Mouse (Mus musculus): Measurements from ENCODE around the gene Bbip1.
"Not testable (repeated sequence)": the region's sequence is repeated elsewhere in the genome, so short reads cannot be mapped to it uniquely, and the experiment has no call there.

The Bbip1 gene

DNA sequence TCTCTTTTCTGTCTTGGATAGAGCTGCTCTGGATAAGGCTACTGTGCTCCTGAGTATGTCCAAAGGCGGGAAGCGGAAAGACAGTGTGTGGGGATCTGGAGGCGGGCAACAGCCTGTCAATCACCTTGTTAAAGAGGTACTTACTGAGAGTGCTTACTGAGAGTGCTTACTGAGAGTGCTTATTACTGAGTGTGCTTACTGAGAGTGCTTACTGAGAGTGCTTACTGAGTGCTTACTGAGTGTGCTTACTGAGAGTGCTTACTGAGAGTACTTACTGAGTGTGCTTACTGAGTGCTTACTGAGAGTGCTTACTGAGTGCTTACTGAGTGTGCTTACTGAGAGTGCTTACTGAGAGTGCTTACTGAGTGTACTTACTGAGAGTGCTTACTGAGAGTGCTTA lies 22.4 kb downstream of the Bbip1 start:
- not testable (repeated sequence) for DNase-seq

DNA sequence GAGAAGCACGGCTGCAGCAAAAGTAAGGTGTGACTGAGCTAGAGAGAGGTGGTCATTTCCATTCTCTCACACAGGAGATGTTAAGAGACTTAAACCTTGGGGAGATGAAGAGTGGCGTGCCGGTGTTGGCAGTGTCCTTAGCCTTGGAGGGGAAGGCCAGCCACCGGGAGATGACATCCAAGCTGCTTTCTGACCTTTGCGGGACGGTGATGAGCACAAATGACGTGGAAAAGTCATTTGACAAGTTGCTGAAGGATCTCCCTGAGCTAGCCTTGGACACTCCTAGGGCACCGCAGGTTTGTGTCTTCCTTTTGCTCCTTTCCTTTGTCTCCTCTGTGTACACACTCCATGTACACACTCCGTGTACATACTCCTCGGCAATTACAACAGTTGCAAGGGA lies 24.9 kb downstream of the Bbip1 start:
- DNase-seq = no peak

DNA sequence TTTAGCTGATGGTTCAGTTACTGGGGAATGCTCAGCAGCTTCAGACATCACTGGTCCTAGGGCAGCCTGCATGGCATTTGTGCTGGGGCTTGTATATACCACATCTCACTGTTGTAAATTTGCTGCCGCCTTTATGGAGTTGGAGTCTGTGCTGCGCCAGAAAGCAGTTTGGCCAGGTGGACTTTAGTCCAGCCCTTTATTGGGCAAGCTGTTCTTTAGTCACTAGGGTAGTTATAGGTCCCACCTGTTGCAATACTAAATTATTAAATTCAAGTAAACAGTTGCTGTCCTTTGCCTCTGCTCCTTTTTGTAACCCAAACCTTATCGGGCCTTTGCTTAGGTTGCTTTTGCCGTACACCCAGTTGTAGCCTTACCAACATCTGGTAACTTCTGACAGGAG lies 29.5 kb downstream of the Bbip1 start:
- no peak for DNase-seq

DNA sequence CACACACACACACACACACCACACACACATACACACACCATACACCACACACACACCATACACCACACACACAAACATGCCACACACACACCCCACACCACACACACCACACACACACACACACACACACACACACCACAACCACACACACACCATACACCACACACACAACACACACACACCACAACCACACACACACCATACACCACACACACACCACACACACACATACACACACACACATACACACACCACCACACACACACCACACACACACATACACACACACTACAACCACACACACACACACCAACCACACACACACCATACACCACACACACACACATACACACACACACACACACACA lies 37.7 kb downstream of the Bbip1 start:
- DNase-seq = not testable (repeated sequence)

DNA sequence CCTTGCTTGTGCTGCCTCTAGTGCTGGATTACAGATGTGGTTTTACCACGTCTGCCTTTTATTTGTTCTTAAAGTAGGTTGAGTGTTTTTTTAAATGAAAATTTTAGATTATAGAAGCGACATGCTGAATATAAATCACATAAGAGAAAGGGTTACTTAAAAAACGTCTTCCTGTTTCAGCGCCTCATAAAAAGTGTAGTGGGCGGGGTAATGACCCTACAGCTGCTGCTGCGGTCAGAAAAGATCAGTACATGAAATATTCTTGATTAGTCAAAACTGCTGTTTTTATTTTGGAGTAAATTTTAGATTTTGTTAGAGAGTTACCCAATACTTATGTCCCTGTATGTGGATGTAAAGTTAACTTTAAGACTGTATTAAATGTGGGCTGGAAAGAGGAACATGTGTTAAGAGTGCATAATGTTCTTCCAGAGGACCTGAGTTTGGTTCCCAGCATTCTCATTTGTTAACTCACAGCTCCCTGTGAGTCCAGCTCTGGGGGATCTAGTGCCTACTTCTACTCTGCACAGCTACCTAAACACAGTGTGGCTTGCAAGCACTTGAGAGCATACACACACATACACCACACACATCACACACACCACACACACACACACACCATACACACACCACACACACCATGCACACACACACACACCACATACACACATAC lies 38.3 kb downstream of the Bbip1 start:
- no peak for DNase-seq

DNA sequence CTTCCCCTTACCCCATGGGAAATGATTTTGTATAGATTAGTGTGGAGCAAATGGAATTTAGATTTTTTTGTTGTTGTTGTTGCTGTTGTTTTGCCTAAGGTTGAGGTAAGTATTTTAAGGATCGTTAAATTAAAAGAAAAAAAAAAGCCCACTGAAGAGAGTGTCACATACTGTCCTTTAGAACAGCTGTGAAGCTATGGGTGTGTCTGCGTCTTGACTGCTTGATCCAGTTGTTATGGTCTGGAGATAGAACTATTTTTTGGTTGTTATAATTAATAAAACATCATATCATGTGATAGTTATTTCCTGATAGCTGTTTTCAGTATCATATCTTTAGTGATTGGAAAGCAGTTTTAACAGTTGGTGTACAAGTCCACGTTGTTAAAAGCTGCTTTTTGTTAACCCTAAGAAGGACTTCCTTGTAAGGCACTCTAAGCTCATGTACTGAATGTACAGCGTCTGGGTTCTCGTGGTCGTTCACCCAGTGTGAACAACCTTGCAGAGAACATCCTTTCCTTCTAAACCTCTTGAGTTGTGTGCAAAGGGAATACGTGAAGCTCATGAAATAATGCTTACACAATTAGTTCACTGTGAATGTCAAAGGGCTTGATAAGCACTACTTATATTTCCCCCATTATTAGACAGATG lies 39.5 kb downstream of the Bbip1 start:
- no peak for DNase-seq

DNA sequence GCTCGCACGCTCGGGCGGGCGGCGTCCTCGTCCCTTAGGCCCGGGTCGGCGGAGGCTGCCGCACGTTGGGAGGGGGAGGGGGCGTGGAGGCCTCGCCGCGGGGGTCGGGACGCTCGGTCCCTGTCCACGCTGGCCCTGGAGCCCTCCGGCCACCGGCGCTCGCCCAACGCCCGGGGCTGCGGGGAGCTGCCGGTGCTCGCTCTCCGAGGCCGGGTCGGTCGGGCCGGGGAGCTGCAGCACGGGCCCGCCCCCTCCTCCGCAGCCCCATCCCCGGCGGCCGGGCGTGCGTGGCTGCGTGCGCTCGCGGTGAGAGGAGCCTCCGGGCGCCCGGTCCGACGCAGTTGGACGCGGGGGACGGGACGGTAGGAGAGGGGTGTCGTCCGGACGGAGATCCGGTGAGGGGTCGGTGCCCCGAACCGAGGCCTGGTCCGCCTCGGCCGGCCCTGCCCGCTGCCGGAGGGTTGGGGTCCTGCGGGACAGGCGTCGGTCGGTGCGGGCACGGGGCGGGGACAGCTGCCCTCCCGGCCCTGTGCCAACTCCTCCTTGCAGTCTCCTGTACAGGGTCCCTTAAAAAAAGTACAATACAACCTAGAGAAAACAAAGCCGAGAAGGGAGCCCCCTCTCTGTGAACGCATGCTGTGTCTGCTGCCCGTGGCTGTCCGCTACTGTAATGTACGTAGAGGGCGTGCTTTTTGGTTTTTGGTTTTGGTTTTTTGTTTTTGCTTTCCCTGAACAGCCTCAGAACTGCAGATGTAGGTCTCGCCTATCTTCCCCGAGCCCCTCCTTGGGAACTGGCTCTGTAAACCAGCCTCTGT lies 40.7 kb downstream of the Bbip1 start:
- DNase-seq = peak; percentile 47 to 48

DNA sequence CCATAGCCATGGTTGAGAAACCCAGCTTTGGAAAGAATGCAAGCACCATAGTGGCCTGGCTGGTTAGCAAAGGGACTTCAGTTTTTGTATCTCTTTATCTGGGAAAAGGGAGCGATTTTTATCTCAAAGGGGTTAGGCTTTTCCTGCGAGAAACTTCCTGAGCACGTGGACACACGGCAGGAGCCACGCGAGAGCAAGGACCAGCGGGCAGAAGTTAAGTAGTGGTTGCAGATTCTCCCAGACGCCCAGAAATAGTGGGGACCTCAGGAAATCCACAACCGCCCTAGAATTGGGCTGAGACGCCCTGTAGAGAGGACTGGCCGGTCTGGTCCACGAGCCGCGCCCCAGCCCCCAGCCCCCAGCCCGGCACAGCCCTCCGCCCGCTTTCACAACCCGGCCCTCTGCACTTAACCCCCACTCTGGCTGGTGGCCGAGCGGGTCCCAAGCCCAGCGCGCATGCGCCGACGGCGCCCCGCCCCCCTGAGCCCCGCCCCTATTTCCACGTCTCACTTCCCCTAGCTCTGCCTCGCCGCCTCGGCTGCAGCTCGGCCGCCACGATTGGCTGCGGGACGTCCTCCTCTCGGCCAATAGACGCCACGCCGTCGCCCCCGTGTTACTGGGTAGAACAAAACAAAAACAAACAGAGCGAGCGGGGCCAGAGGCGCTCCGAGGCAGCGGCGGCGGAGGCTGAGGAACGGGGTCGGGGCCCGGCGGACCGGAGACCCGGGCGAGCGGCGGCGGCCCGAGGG lies 41.5 kb downstream of the Bbip1 start:
- DNase-seq = peak; percentile 96

DNA sequence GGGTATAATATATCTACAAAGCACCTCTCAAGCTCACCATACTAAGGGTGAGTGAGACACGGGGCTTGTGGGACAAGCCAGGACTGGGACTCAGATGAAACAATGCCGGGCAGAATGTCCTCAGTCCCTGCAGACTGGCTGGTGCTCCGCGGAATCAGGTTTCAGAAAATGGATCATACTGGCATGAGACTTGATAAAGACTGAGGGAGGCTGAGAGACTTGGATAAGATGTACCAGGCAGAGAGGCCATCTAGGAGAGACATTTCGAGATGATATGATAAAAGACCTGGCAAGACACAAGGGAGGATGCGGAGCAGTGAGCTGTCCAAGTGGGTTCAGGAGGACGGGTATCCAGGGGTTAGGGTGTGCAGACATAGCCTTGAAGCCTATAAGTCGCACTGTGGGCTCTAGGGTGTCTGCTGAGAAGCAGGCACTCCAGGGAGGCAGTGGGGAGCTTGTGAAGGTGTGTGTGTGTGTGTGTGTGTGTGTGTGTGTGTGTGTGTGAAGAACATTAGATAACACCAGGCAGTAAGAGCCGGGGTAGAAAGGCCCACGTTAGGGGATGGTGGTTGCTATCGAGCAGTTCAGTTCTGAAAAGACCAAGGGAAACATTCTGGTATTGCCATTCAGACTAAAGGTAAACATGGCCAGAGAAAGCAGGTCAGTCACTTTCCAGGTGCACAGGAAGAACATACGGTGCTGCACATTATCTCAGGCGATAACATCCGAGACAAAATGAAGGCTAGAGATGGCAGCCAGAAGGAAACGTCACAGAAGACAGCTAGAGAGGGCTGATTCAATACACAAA lies 42.3 kb downstream of the Bbip1 start:
- DNase-seq = no peak

DNA sequence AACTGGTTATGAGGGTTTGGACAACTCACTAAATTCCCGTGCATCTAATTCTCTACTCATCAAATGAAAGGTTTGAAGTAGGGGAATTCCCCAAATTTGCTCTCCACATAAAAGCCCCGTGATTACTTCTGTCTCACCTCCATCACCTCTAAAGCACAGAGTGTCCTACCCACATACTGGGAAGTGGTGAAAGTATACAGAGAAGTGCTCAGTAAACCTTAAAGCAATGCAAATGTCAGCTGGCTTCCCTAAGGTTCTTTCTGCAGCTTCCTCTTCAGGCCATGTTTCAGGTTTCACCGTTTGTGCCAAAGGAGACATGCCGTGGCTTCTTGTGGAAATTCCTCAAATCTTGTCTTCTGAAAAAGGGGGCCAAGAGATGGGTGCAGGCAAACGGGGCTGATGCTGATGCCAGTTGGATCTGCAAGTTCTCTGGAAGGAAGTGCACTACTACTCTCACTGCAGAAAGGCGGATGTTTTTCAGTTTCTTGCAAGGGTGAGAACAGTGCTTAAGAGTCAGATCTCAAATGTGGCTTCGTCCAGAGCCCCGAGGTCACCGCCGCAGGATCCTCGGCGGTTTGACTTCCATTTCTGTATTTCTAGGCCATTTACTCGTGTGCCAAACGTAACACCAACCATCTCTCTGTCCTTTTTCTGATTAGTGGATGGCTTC lies 44.4 kb downstream of the Bbip1 start:
- no peak for DNase-seq

DNA sequence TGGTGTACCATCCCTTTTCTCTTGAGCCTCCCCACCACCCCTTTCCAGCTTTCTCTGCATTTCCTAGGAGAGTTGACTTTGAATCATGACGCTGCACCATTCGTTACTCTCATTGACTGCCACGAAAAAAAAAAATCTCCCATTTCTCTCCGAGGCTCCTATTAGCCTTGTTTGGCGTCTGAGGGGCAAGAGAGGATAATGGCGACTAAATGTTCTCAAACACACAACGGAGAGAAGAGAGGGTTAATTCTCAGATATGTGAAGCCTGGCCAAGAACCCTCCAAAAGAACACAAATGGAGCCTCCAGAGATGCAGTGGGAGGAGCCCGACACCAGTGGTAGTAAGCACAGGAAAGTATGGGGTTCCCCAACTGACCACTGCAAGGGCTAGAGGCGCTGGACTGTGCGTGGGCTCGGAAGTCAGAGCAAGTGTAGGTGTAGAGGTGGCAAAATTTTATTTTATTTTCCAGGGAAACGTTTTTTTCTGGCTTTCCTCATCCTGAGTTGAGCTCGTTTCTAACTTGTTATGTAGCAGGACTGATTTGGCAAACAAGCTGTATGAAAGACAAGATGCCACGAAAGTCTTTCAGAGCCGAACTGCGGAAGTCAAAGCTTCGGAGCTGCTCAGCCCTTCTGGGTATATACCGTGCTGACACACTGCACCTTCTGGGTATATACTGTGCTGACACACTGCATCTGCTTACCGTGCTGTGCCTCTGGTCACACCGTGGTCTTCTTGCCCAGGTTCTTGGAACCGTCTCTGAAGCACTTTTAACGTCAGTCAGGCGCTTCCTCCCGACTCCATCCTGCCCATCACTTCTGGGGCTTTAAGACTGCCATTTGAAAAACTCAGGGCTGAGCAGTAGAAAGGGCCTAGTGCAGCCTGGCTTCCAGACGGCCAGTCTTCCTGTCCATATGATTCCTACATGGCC lies 45.2 kb downstream of the Bbip1 start:
- DNase-seq = no peak

DNA sequence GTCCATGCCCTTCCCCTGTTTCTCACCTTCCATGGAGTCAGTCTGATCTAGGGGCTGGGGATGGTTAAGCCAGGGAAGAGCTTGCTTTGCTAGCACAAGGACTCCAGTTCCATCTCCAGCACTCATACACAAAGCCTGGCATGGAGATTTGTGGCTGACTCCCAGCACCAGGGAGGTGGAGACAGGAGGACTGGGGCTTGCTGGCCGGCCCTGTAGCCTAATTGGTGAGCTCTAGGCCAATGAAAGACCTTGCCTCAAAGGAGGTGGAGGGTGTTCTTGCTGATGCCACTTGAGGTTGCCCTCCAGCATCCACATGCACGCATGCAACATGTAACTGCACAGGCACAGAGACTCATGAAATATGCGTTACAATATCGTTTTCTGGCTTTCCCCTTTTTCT lies 45.9 kb downstream of the Bbip1 start:
- no peak for DNase-seq

DNA sequence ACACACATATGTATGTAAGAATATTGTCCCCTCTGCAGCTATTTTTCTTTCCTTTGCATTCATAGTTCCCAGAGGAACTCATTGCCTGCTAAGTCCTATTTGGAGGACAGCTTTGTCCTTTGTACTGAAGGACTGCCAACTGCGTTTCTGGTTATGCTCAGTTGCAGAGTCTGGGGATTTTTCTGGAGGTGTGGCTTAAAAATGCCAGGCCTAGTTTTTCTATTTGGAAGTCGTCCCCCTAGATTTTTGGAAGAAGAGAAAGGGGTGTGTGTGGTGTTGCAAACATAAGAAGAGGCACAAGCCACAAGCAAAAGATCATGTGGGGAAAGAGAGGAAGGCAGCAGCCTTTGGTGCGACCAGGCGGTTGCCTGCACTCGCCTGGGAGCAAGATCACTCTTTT lies 46.4 kb downstream of the Bbip1 start:
- no peak for DNase-seq

DNA sequence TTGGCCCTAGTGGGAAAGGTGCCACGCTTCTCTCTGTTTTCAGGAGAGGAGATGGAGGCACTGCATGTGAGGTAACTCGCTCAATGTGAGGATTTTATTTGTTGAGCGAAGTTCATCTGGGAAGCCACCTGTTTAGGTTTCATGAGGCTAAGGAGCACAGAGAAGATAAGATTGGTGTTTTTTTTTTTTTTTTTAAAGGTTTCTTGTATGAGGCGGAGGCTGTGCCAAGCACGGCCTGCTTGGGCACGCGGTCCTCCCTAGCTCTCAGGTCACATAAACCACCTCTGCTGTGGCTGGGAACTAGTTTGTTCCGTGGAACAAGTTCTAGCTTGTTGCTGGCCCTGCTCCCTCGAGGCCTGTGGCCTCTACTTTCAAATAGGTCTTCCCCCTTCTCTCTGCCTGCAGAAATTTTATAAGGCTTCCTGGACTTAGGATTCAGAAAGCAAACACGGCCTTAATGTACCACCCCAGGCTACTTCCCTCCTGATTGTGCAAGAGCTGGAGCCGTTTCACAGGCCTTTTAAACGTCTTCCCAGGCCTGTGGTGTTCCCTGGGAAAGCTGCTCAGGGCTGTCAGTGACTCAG lies 49.8 kb downstream of the Bbip1 start:
- peak; percentile 52 to 60 for DNase-seq

DNA sequence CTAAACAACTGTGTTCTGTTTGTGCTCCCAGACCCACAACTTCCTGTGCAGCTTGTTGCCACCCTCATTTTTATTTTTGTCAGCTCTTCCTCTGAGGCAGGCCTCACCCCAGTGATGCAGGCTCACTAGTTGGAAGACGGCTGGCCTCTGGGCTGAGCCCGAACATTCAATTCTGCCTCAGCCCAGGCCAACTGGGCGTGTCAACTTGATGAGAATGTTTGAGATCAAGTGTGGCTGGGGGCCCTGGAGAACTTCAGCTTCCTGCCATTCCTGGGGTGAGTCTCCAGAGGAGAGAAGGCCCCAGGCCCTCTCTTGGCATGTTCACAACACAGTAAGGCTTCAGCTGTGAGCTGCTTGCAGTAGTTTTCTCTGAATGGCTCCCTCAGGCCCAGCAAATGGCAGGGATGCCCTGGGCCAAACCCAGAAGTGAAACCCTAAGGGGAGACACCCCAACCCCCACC lies 50.7 kb downstream of the Bbip1 start:
- DNase-seq = peak; percentile 37 to 50

DNA sequence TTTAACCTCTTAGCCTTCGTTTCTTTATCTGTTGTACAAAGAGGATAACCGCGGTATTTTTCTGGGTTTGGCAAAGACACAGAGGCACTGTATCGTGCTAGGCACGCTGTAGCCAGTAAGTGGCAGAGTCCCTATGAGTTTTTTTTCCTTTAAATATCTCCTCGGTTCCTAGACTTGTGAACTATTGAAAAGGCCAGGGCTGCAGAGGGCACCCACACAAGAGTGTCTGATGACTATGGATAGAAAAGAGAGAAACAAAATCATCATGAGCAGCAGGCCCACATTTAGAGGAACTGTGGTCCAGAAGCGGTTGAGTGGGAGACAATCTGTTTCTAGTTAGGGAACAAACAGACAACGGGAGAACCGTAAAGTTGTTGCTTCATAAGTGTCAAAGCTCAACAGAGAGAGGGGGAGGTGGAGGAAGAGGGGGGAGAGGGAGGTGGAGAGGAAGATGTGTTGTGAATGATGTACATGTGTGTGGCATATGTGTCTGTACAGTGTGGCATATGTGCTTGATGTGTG lies 51.5 kb downstream of the Bbip1 start:
- DNase-seq = no peak

DNA sequence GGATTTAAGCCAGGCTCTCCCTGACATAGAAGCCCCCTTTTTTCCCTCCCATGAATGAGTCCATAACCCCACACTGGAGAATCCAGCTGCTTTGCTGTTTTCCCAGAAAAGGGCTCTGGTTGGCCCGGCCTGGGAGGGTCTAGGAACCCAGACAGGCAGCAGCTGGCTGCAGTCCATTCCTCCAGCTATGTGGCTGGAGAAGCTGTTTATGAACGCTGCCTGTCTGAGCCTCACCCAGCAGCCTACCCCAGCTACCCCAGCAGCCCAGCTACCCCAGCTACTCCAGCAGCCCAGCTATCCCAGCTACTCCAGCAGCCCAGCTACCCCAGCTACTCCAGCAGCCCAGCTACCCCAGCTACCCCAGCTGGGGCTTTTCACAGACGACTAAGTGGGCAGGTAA lies 52.4 kb downstream of the Bbip1 start, which contains the start of gene Pdcd4:
Gene Pdcd4, plus strand, starts transcription at position 171 of the 400 bp plus-strand sequence.
- no peak for DNase-seq

DNA sequence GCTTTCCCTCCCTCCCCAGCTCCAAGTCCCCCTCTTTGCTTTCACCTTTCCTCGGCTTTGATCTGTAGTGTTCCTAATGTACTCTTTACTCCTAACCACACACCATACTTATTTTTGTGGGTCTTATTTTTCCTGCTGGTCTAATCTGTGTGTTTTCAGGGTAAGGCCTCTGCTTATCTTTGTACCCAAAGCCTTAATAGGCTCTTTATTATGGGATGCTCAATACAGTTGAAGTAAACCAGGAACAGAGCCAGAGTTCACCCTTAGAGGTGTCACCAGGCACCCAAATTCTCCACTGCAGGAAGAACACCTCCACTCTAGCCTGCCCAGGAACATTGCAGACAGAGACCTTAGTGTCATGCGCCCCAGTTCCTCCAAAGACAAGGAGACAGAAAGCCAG lies 52.9 kb downstream of the Bbip1 start:
- no peak for DNase-seq

DNA sequence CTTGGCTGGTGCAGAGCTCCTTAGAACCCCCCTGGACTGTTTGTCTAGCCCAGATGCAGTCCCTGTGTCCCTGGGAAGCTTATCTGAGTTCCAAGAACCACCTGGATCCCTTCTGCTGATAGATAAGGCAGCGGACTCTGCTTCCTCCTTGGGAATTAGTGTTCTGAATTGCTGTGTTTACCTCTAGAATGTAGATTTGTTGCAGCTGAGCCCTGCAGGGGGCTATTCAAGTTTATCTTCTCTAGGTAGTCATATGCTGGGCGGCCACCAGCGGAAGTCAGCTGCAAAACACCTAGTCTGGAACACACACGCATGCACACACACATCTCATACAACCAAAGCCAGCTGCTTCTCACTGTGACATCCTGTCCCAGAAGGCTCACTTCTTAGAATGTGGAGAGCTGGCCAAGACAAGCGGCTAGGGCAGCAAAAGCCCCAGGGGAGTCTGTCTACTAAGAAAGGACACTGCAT lies 53.6 kb downstream of the Bbip1 start:
- peak in 1 of 2 experiments; percentile 24 for DNase-seq

DNA sequence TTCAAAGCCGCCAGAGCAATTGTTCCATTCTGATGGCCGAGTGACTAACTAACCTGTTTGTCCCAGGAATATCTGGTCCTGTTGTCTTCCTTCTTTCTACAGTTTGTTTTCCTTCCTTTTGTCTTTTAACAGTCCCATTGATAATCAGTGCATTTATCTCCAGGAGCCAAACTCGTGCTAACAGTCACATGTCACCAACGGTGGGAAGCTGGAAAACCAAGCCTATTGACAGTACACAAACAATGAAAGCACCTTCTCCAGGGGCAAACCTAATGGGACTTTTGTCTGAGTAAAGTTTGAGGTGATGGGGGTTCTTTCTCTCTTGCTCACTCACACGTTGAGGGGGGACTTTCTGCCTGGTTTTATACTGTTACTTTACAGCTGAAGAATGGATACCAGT lies 54.2 kb downstream of the Bbip1 start:
- no peak for DNase-seq
